Mouse (Mus musculus) forebrain, embryonic 15.5 days (tissue): ENCODE measurements around the gene Npas3. TPM values are rescaled to one million over a fixed set of nuclear protein-coding genes. Genes with fewer than 3 reads are reported as not detected.

Experiments used
- ATAC-seq: fragments of 200-750 bp; cut with Nextera tagmentation; replicated peaks from 2 replicates; pipeline ENCODE4 v1.8.0; 2017; ENCODE audit warnings: mild to moderate bottlenecking, moderate TSS enrichment, moderate library complexity
- H3K27ac ChIP-seq: fragments of 300-500 bp; sonication (generic); replicated peaks from 2 replicates; pipeline ENCODE4 v1.5.1; 2015; ENCODE audit warnings: mild to moderate bottlenecking, inconsistent platforms
- H3K27me3 ChIP-seq: fragments of 300-500 bp; sonication (generic); 2 replicates; pipeline ENCODE4 v1.6.1; 2015; ENCODE audit warnings: inconsistent platforms
- H3K36me3 ChIP-seq: fragments of 300-500 bp; sonication (generic); 2 replicates; pipeline ENCODE4 v1.6.1; 2015; ENCODE audit warnings: mild to moderate bottlenecking, inconsistent platforms
- H3K4me1 ChIP-seq: fragments of 300-500 bp; sonication (generic); 2 replicates; pipeline ENCODE4 v1.6.1; 2015; ENCODE audit warnings: inconsistent platforms
- H3K4me2 ChIP-seq: fragments of 300-500 bp; sonication (generic); replicated peaks from 2 replicates; pipeline ENCODE4 v1.6.1; 2015; ENCODE audit warnings: mild to moderate bottlenecking, inconsistent platforms
- H3K4me3 ChIP-seq: fragments of 300-500 bp; sonication (generic); 2 replicates; pipeline ENCODE4 v1.5.1; 2015; ENCODE audit warnings: mild to moderate bottlenecking, inconsistent platforms
- H3K9ac ChIP-seq: fragments of 300-500 bp; sonication (generic); replicated peaks from 2 replicates; pipeline ENCODE4 v1.6.1; 2015; ENCODE audit warnings: mild to moderate bottlenecking, inconsistent platforms
- H3K9me3 ChIP-seq: fragments of 300-500 bp; sonication (generic); 2 replicates; pipeline ENCODE4 v1.6.1; 2016; ENCODE audit warnings: inconsistent platforms
- WGBS: fragments of 180-500 bp; shearing (Covaris S2); methylation state at CpG from one replicate; pipeline ENCODE4 v1.1.7; 2015; ENCODE audit warnings: mixed read lengths; 5-methylcytosine and 5-hydroxymethylcytosine counted together
- polyA plus RNA-seq: library from polyadenylated mRNA; unstranded; fragments of >200 nt; fragmentation: Nextera tagmentation; extraction: Ambion mirVana; gene quantifications from 2 replicates; pipeline ENCODE4 v1.2.1, GENCODE M21; 2015

The Npas3 gene
- polyA plus RNA-seq, 1 experiment from 2014 or later, result 18.3 TPM

DNA sequence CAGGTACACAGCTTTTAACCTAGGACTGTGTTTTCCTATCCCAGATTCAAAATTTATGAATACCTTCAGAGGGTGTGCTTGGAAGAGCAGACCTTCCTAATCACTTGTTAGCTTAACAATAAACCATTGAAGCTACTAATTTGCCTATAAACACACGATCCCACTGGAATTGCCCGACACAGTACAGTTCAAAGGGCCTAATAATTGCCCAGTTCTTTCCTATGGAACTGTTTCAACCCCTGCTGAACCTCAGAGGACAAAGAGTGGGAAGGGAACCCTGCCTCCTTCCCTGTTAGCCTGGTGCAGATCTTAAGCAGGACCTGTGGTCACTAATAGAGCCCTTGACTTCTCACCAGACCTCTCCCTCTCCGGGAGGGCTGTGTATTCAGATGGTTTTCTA is 429.7 kb downstream of the Npas3 start:
- Histone ChIP-seq H3K4me1 (peaks cover 17% of the 10 kb centered on the region), H3K9ac (no peak overlapping the region), H3K27me3 (no peaks in the 10 kb centered on the region), H3K4me2 (no peak overlapping the region), H3K4me3 (no peak overlapping the region), H3K36me3 (no peaks in the 10 kb centered on the region), H3K27ac (no peak overlapping the region), H3K9me3 (no peaks in the 10 kb centered on the region)
- 19% methylated on average over 3 of the region's 3 CpGs for WGBS
- ATAC-seq, result no peak

DNA sequence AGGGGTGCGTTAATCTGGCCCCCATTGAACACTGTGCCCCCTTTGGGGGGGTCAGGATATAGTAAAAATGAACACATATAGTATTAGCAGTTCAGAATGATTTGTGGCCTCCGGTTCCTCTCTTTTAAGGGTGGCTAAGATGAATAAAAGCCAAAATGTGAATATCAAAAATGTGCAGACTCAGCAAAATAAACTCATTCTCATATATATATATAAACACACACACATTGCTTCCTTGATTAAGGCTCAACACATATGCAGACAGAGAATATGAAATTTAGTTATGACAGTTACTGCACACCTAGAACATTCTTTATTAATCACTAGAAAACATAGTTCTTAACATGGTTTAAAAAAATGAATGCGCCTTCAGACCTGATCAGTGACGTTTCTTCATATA is 430.7 kb downstream of the Npas3 start:
- Histone ChIP-seq H3K9ac (no peak overlapping the region), H3K27me3 (no peaks in the 10 kb centered on the region), H3K4me3 (no peak overlapping the region), H3K9me3 (no peaks in the 10 kb centered on the region), H3K36me3 (no peaks in the 10 kb centered on the region), H3K27ac (no peak overlapping the region), H3K4me2 (no peak overlapping the region), H3K4me1 (peaks cover 17% of the 10 kb centered on the region)
- 93% methylated on average over 4 of the region's 4 CpGs for WGBS
- ATAC-seq, result no peak

DNA sequence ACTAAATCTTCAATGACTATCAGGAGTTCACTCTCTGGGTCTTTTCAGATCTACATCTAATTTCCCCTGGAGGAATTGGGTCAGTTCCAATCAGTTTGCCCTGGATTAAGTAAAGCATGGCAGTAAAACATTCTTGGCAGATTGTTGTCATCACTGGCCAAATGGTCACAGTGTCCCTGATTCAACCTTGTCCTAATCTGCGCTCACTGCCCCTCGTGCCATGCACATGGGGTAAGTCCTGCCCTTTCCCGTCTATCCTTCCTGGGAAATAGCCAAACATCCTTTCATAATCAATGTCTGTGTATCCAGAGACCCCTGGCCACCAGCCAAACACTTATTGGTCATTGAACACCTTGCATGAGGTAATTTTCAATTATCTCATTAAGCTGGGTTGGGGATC is 432.0 kb downstream of the Npas3 start:
- ATAC-seq, result no peak
- H3K27me3 ChIP-seq, result no peaks in the 10 kb centered on the region
- 42% methylated on average over 3 of the region's 3 CpGs for WGBS
- no peaks in the 10 kb centered on the region for H3K36me3 ChIP-seq
- H3K4me2 ChIP-seq, result no peak overlapping the region
- H3K9ac ChIP-seq, result no peak overlapping the region
- no peak overlapping the region for H3K27ac ChIP-seq
- peaks cover 17% of the 10 kb centered on the region for H3K4me1 ChIP-seq
- H3K4me3 ChIP-seq, result no peak overlapping the region
- H3K9me3 ChIP-seq, result no peaks in the 10 kb centered on the region

DNA sequence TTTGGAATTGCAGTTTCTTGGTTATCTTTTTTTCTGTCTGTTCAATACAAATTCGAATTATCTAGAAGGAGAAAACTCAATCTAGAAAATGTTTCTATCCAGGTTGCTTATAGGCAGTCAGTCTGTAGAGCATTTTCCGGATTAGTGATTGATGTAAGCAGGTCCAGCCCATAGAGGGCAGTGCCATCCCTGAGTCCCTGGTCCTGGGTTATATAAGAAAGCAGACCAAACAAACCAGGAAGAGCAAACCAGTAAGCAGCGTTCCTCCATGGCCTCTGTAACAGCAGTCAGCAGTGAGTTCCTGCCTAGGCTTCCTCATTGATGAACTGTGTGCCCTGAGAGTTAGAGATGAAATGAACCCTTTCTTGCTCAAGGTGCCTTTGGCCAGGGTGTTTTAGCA is 433.6 kb downstream of the Npas3 start:
- Histone ChIP-seq H3K36me3 (no peaks in the 10 kb centered on the region), H3K9ac (no peak overlapping the region), H3K27ac (no peak overlapping the region), H3K9me3 (no peaks in the 10 kb centered on the region), H3K4me1 (peaks cover 17% of the 10 kb centered on the region), H3K4me2 (no peak overlapping the region), H3K4me3 (no peak overlapping the region), H3K27me3 (no peaks in the 10 kb centered on the region)
- 62% methylated on average over 3 of the region's 3 CpGs for WGBS
- ATAC-seq, result no peak

DNA sequence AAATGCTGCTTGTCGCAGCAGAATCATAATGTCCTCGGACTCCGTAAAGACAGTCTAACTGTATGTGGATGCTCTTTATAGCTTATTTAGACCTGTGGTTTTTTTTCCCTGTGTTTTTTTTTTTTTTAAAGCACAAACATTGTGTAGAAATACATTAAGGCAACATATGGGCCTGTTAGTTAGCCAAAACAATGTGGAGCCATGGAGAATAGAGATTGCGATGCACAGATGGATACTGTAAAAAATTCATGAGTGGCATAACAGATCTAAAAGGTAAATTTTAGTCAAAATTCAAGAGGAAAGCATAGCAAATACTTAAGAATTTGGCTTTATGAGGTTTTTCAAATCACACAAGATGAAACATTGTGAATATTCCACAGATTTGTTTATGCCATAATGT is 444.0 kb downstream of the Npas3 start:
- H3K9me3 ChIP-seq, result no peaks in the 10 kb centered on the region
- peaks cover 4% of the 10 kb centered on the region; the same call in 1 of the 2 replicates for H3K4me1 ChIP-seq
- no peaks in the 10 kb centered on the region for H3K36me3 ChIP-seq
- 68% methylated on average over 4 of the region's 4 CpGs for WGBS
- ATAC-seq, result no peak
- no peak overlapping the region for H3K4me2 ChIP-seq
- H3K4me3 ChIP-seq, result no peak overlapping the region
- no peak overlapping the region for H3K27ac ChIP-seq
- H3K9ac ChIP-seq, result no peak overlapping the region
- no peaks in the 10 kb centered on the region for H3K27me3 ChIP-seq

DNA sequence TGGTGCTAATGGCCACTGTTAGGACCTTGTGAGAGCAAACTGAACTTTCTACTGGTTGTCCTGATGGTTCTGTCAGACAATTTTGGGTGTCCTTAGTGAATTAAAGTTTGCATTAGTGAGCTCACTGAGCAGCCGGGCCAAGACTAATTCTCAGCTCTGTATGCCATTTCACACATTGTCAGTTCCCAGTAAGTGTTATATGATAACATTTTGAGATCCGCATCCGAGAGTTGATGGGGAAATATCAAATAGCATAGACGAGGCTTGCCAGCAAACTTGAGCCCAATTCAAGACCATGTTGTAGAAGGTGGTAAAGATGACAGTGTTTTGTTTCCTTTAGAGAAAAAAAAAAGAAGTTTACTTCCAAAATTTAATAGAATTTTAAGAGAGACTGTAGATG is 445.9 kb downstream of the Npas3 start:
- no peak overlapping the region for H3K4me3 ChIP-seq
- 61% methylated on average over 4 of the region's 4 CpGs for WGBS
- H3K9me3 ChIP-seq, result no peaks in the 10 kb centered on the region
- no peak for ATAC-seq
- H3K27me3 ChIP-seq, result no peaks in the 10 kb centered on the region
- H3K4me2 ChIP-seq, result no peak overlapping the region
- H3K4me1 ChIP-seq, result peaks cover 4% of the 10 kb centered on the region; the same call in 1 of the 2 replicates
- no peak overlapping the region for H3K27ac ChIP-seq
- no peak overlapping the region for H3K9ac ChIP-seq
- no peaks in the 10 kb centered on the region for H3K36me3 ChIP-seq

DNA sequence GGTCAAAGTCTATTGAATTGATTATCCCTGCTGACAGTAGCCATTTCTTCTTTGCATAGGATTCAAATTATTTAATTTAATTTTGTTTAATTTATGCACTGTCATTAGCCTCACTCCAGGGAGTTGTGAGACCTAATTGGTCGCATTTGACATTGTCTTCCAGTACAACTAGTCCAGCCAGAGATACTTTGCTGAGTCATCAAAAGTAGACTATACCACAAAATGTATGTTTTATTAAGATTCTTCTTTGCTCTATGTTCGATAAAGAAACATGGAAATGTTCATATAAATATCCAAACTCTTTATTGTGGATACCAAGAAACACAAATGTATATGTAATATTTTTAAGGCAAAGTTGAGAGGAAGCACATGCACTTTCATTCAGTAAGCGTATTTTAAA is 446.8 kb downstream of the Npas3 start:
- WGBS, result 92% methylated on average over 3 of the region's 3 CpGs
- no peak for ATAC-seq
- no peaks in the 10 kb centered on the region for H3K27me3 ChIP-seq
- no peak overlapping the region for H3K4me3 ChIP-seq
- no peaks in the 10 kb centered on the region for H3K36me3 ChIP-seq
- H3K4me2 ChIP-seq, result no peak overlapping the region
- H3K27ac ChIP-seq, result no peak overlapping the region
- H3K9me3 ChIP-seq, result no peaks in the 10 kb centered on the region
- H3K4me1 ChIP-seq, result peaks cover 4% of the 10 kb centered on the region; the same call in 1 of the 2 replicates
- H3K9ac ChIP-seq, result no peak overlapping the region

DNA sequence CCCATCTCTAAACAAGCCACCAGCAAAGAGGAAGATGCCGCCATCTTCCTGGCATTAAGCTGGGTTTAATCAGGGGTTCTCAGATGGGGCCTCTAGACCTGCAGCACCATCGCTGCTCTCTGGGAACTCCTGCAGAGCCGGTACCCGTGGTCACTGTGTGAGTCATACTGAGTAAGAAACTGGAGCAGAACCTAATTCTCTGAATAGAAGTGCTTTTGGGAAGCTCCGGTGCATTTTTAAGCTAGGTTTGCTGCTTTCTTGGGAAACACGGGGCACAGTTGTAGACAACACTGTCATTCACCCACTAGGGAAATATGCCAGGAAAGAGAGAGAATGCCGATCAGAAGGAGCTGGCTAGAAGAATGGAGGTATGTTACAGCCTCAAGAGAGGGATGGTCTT is 449.2 kb downstream of the Npas3 start:
- H3K9me3 ChIP-seq, result no peaks in the 10 kb centered on the region
- no peak overlapping the region for H3K4me3 ChIP-seq
- no peaks in the 10 kb centered on the region for H3K4me1 ChIP-seq
- no peaks in the 10 kb centered on the region for H3K36me3 ChIP-seq
- no peak overlapping the region for H3K4me2 ChIP-seq
- H3K27me3 ChIP-seq, result no peaks in the 10 kb centered on the region
- 80% methylated on average over 7 of the region's 7 CpGs for WGBS
- H3K27ac ChIP-seq, result no peak overlapping the region
- no peak overlapping the region for H3K9ac ChIP-seq
- no peak for ATAC-seq

DNA sequence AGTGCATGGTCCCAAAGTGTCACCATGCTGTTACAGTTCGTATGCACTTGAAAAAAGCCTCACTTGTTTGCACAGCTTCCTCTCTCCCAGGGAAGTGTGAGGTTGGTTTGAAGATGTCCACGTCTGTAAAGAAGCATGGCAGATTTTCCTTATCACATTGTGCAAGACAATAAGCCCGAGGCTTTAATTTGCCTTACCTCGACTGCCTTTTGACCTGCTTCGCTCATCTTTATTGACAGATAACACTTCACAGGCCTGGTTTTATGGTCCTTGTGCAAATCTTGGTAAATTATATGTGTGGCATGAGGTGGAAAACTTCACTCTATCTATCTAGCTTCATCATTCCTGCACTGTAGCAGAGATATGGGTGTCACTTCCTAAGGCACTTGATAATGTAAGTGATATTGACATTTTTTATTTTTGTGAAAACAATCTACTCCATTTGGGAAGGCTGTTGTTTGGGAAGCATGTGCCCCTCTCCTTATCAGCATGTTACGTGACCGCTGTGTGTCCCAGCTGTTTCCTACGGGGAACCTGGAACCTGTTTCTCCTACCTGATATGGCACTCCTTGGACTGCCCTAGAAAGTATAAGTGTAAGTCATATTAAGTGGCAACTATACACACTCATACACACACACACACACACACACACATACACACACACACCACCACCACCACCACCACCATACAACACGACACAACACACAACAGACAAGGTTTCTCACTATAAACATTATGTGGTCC is 450.2 kb downstream of the Npas3 start:
- H3K9ac ChIP-seq, result no peak overlapping the region
- H3K4me2 ChIP-seq, result no peak overlapping the region
- H3K4me1 ChIP-seq, result no peaks in the 10 kb centered on the region
- H3K27ac ChIP-seq, result no peak overlapping the region
- no peak for ATAC-seq
- H3K27me3 ChIP-seq, result no peaks in the 10 kb centered on the region
- no peaks in the 10 kb centered on the region for H3K36me3 ChIP-seq
- WGBS, result 94% methylated on average over 9 of the region's 9 CpGs
- H3K9me3 ChIP-seq, result no peaks in the 10 kb centered on the region
- no peak overlapping the region for H3K4me3 ChIP-seq

DNA sequence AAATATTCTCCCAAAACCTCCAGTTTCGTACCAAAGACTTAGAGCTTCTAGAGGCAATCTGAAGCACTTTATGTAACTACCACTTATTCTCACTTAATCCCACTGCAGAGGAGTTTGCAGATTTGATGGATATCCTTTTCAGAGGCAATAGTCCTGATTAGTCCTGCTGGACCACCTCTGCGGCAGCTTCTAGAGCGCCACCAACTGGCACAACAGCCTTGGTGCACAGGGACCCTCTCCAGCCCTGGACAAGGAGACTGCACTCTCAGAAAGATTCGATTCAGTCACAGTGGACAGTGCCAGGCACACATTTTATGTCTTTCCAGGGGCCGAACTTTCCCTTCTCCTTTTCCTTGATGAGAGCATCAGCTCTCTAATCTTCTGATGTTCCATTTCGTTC is 471.4 kb downstream of the Npas3 start:
- H3K4me3 ChIP-seq, result no peak overlapping the region
- H3K4me1 ChIP-seq, result no peaks in the 10 kb centered on the region
- H3K36me3 ChIP-seq, result no peaks in the 10 kb centered on the region
- no peak overlapping the region for H3K27ac ChIP-seq
- no peak for ATAC-seq
- no peak overlapping the region for H3K9ac ChIP-seq
- 63% methylated on average over 6 of the region's 6 CpGs for WGBS
- no peak overlapping the region for H3K4me2 ChIP-seq
- no peaks in the 10 kb centered on the region for H3K9me3 ChIP-seq
- H3K27me3 ChIP-seq, result no peaks in the 10 kb centered on the region

DNA sequence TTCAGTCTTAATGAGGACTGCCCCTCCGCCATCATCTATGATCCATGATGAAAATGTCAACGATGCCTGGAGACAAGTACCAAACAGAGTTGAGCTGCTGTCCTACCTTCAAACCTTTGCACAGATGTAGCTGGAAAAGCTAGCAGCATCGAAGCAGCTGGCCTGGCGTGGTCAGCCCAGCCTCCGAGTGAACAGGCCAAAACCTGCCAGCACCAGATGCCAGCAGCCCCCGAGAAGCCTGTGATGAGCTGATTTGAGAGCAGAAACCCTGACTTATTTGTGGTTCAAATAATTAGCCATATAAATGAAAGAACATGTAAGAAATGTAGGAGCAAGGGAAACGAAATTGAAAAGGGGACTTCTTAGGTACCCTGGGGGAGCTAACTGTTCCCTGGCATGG is 473.7 kb downstream of the Npas3 start:
- ATAC-seq, result no peak
- WGBS, result 80% methylated on average over 7 of the region's 7 CpGs

DNA sequence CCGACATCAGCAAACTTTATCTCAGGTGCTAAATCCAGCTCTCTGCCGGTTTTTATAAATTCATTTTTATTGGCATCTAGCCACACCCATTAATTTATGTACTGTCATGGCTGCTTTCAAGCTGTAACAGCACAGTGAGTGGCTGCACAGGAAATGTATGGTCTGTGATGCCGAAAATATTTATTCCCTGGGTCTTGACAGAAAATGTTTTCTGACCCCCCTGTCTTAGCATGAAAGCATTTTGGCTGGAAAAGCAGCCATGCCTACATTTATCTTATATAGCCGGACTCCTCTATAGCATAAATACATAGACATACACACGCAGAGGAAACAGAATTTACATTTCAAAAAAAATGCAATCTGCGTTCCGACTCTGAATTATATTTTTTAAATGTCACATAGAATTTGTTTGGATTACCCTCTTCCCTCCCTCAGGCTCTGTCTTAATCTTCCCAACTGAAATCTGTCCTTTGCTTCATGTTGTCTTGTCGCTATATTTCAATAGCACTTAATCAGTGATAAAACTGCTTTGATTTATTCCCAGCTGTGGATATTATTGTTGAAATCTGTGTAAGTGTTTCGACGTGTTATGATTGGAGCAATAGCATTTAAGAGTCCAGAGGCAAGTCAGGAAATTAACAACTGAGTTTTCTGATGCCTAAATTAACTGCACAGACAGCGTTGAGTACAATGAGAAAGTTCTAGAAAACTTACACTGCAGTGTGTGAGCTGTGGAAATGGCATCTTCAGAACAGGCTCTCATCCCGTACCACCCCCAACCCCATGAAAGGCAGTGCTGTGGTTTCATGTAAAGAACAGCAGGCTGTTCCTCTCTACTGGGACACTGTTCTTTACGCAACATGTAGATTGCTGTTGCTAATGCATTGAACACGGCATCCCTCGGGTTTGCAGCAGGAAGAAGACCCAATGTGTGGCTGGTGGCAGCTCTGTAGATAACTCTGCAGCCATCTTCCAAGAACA is 474.5 kb downstream of the Npas3 start:
- no peak overlapping the region for H3K4me3 ChIP-seq
- no peak overlapping the region for H3K27ac ChIP-seq
- WGBS, result 91% methylated on average over 15 of the region's 15 CpGs

More for the DNA sequence above, 473.7 kb downstream of the Npas3 start:
- no peak overlapping the region for H3K9ac ChIP-seq
- no peak overlapping the region for H3K4me2 ChIP-seq
- no peaks in the 10 kb centered on the region for H3K36me3 ChIP-seq
- H3K27me3 ChIP-seq, result no peaks in the 10 kb centered on the region
- 0 out of 2 replicates have a peak, but pooled peaks cover 4% of the 10 kb centered on the region for H3K4me1 ChIP-seq
- no peak overlapping the region for H3K4me3 ChIP-seq
- H3K27ac ChIP-seq, result no peak overlapping the region
- H3K9me3 ChIP-seq, result no peaks in the 10 kb centered on the region

More for the DNA sequence above, 474.5 kb downstream of the Npas3 start:
- no peak for ATAC-seq
- H3K9ac ChIP-seq, result no peak overlapping the region
- H3K4me2 ChIP-seq, result no peak overlapping the region
- H3K9me3 ChIP-seq, result no peaks in the 10 kb centered on the region
- no peaks in the 10 kb centered on the region for H3K27me3 ChIP-seq
- 0 out of 2 replicates have a peak, but pooled peaks cover 4% of the 10 kb centered on the region for H3K4me1 ChIP-seq
- no peaks in the 10 kb centered on the region for H3K36me3 ChIP-seq
